Mouse (Mus musculus): ENCODE data around the gene Rab3b.
"Not testable (repeated sequence)": the region's sequence is repeated elsewhere in the genome, so short reads cannot be mapped to it uniquely, and the experiment has no call there.

The Rab3b gene

GRCm38 (mm10) chr4:108890876-108891275 is 12.0 kb downstream of the Rab3b start:
- DNase-seq (ENCODE audit: low read depth, low spot score): no peak

- DNase-seq (ENCODE audit: low read depth, low spot score): no peak
Observed at GRCm38 (mm10) chr4:108900421-108900820, 21.6 kb downstream of the Rab3b start.

- no peak for DNase-seq (ENCODE audit: low read depth, low spot score)
Observed at GRCm38 (mm10) chr4:108902886-108903285, 24.0 kb downstream of the Rab3b start.

- DNase-seq (ENCODE audit: low read depth, low spot score): no peak
Observed at GRCm38 (mm10) chr4:108903346-108903745, 24.5 kb downstream of the Rab3b start.

- no peak for DNase-seq (ENCODE audit: low read depth, low spot score)
Observed at GRCm38 (mm10) chr4:108904076-108904475, 25.2 kb downstream of the Rab3b start.

- no peak for DNase-seq (ENCODE audit: low read depth, low spot score)
Observed at GRCm38 (mm10) chr4:108904790-108905189, 25.9 kb downstream of the Rab3b start.

- no peak for DNase-seq (ENCODE audit: low read depth, low spot score)
Observed at GRCm38 (mm10) chr4:108905859-108906258, 27.0 kb downstream of the Rab3b start.

GRCm38 (mm10) chr4:108907475-108907874 is 28.6 kb downstream of the Rab3b start:
- no peak for DNase-seq (ENCODE audit: low read depth, low spot score)

- no peak for DNase-seq (ENCODE audit: low read depth, low spot score)
Observed at GRCm38 (mm10) chr4:108909872-108910425, 31.1 kb downstream of the Rab3b start.

GRCm38 (mm10) chr4:108911866-108912265 is 33.0 kb downstream of the Rab3b start:
- no peak for DNase-seq (ENCODE audit: low read depth, low spot score)

GRCm38 (mm10) chr4:108913180-108913579 is 34.3 kb downstream of the Rab3b start:
- no peak for DNase-seq (ENCODE audit: low read depth, low spot score)

GRCm38 (mm10) chr4:108914391-108914790 is 35.5 kb downstream of the Rab3b start:
- no peak for DNase-seq (ENCODE audit: low read depth, low spot score)

- DNase-seq (ENCODE audit: low read depth, low spot score): no peak
Observed at GRCm38 (mm10) chr4:108915101-108915500, 36.2 kb downstream of the Rab3b start.

GRCm38 (mm10) chr4:108917654-108918053 is 38.8 kb downstream of the Rab3b start:
- DNase-seq (ENCODE audit: low read depth, low spot score): no peak

GRCm38 (mm10) chr4:108927945-108928344 is 49.1 kb downstream of the Rab3b start:
- DNase-seq (ENCODE audit: low read depth, low spot score): not testable (repeated sequence)

GRCm38 (mm10) chr4:108933163-108933562 is 54.3 kb downstream of the Rab3b start:
- DNase-seq (ENCODE audit: low read depth, low spot score): no peak

GRCm38 (mm10) chr4:108934856-108935255 is 56.0 kb downstream of the Rab3b start:
- DNase-seq (ENCODE audit: low read depth, low spot score): no peak

- DNase-seq (ENCODE audit: low read depth, low spot score): no peak
Observed at GRCm38 (mm10) chr4:108937848-108938771, 59.2 kb downstream of the Rab3b start.

GRCm38 (mm10) chr4:108940681-108941473 is 62.0 kb downstream of the Rab3b start:
- no peak for DNase-seq (ENCODE audit: low read depth, low spot score)

GRCm38 (mm10) chr4:108942171-108942570 is 63.3 kb downstream of the Rab3b start:
- no peak for DNase-seq (ENCODE audit: low read depth, low spot score)

- DNase-seq (ENCODE audit: low read depth, low spot score): no peak
Observed at GRCm38 (mm10) chr4:108942986-108943720, 64.3 kb downstream of the Rab3b start.
